Mouse (Mus musculus) MEL (cell line): ENCODE measurements around the gene Slco2a1. TPM values are rescaled to one million over a fixed set of nuclear protein-coding genes. Genes with fewer than 3 reads are reported as not detected.

Experiments
- DNase-seq: peaks from one replicate; pipeline ENCODE4 v3.0.0; 2011; ENCODE audit warnings: low read depth, low spot score
- H3K27ac ChIP-seq: 2 replicates; pipeline ENCODE4 v1.5.1; 2012; ENCODE audit warnings: low read depth, mild to moderate bottlenecking, control low read depth, low read length, moderate library complexity; ENCODE audit not compliant: control insufficient read depth
- H3K27me3 ChIP-seq, 2 experiments: fragments of 150-350 bp in 1 of 2; sonication (generic) in 1 of 2; 2 replicates each; pipeline ENCODE4 v1.6.1; 2012; ENCODE audit warnings: low read length in 2 of 2, mild to moderate bottlenecking in 2 of 2, improper control_type of control experiment in 1 of 2, moderate library complexity in 1 of 2; ENCODE audit not compliant: insufficient read depth in 2 of 2, control insufficient read depth in 1 of 2
- H3K36me3 ChIP-seq, 2 experiments: 2 replicates each; pipeline ENCODE4 v1.6.1; 2012 to 2014; ENCODE audit warnings: low read length in 2 of 2, improper control_type of control experiment in 1 of 2, inconsistent platforms in 1 of 2, mild to moderate bottlenecking in 1 of 2; ENCODE audit not compliant: insufficient read depth in 2 of 2, control insufficient read depth in 1 of 2
- H3K4me1 ChIP-seq, 2 experiments: fragments of 150-350 bp in 1 of 2; sonication (generic) in 1 of 2; 2 replicates each; pipeline ENCODE4 v1.6.1; 2012; ENCODE audit warnings: low read length in 2 of 2, improper control_type of control experiment in 1 of 2, mild to moderate bottlenecking in 1 of 2; ENCODE audit not compliant: insufficient read depth in 2 of 2, control insufficient read depth in 1 of 2
- H3K4me3 ChIP-seq, 2 experiments: fragments of 150-350 bp in 1 of 2; sonication (generic) in 1 of 2; 2 replicates each; pipeline ENCODE4 v1.5.1; 2012; ENCODE audit warnings: low read depth in 2 of 2, low read length in 2 of 2, mild to moderate bottlenecking in 2 of 2, moderate library complexity in 2 of 2, control low read depth in 1 of 2, improper control_type of control experiment in 1 of 2; ENCODE audit not compliant: control insufficient read depth in 1 of 2, insufficient read depth in 1 of 2
- H3K79me2 ChIP-seq: 2 replicates; pipeline ENCODE4 v1.6.1; 2012; ENCODE audit warnings: mild to moderate bottlenecking, low read length, moderate library complexity; ENCODE audit not compliant: control insufficient read depth, poor library complexity, insufficient read depth
- H3K9ac ChIP-seq: 2 replicates; pipeline ENCODE4 v1.6.1; 2012; ENCODE audit warnings: low read depth, mild to moderate bottlenecking, control low read depth, low read length, moderate library complexity; ENCODE audit not compliant: control insufficient read depth, poor library complexity, severe bottlenecking
- H3K9me3 ChIP-seq: fragments of 150-350 bp; sonication (generic); replicated peaks from 2 replicates; pipeline ENCODE4 v1.6.1; 2012; ENCODE audit warnings: mild to moderate bottlenecking, low read length, improper control_type of control experiment, moderate library complexity; ENCODE audit not compliant: insufficient read depth
- CHD1 ChIP-seq: IDR thresholded peaks from 2 replicates; pipeline ENCODE4 v1.6.1; 2012; ENCODE audit warnings: low read depth, mild to moderate bottlenecking, inconsistent platforms, low read length, improper control_type of control experiment
- CHD2 ChIP-seq: IDR thresholded peaks from 2 replicates; pipeline ENCODE4 v1.6.1; 2011; ENCODE audit warnings: low read length, improper control_type of control experiment
- E2F4 ChIP-seq: IDR thresholded peaks from 2 replicates; pipeline ENCODE4 v1.6.1; 2011; ENCODE audit warnings: low read depth, low read length, improper control_type of control experiment, borderline replicate concordance
- GATA1 ChIP-seq: IDR thresholded peaks from 2 replicates; pipeline ENCODE4 v1.6.1; 2011; ENCODE audit warnings: low read depth, low read length, improper control_type of control experiment
- MAX ChIP-seq: IDR thresholded peaks from 2 replicates; pipeline ENCODE4 v1.6.1; 2011; ENCODE audit warnings: low read length, improper control_type of control experiment
- MYC ChIP-seq: IDR thresholded peaks from 2 replicates; pipeline ENCODE4 v1.6.1; 2011; ENCODE audit warnings: low read depth, mild to moderate bottlenecking, low read length, improper control_type of control experiment, moderate library complexity
- NRF1 ChIP-seq: IDR thresholded peaks from 2 replicates; pipeline ENCODE4 v1.6.1; 2014; ENCODE audit warnings: low read depth, mild to moderate bottlenecking, inconsistent platforms, low read length, improper control_type of control experiment, moderate library complexity; ENCODE audit not compliant: poor library complexity, insufficient read depth, severe bottlenecking
- TCF12 ChIP-seq: IDR thresholded peaks from 2 replicates; pipeline ENCODE4 v1.6.1; 2014; ENCODE audit warnings: low read depth, mild to moderate bottlenecking, inconsistent platforms, low read length, improper control_type of control experiment, moderate library complexity
- ZKSCAN1 ChIP-seq: IDR thresholded peaks from 2 replicates; pipeline ENCODE4 v1.6.1; 2012; ENCODE audit warnings: low read depth, mild to moderate bottlenecking, inconsistent platforms, low read length, improper control_type of control experiment, moderate library complexity
- ZNF384 ChIP-seq: IDR thresholded peaks from 2 replicates; pipeline ENCODE4 v1.6.1; 2012; ENCODE audit warnings: low read depth, mild to moderate bottlenecking, inconsistent platforms, low read length, improper control_type of control experiment
- polyA plus RNA-seq, 2 experiments: library from polyadenylated mRNA; stranded (reverse) in 1 of 2; unstranded in 1 of 2; fragments of >175 nt in 1 of 2; fragments of >200 nt in 1 of 2; gene quantifications; 2 replicates each; pipeline versions ENCODE4 v1.2.1 to v1.2.4; 2012; ENCODE audit warnings: low replicate concordance in 2 of 2, low read depth in 1 of 2; ENCODE audit not compliant: insufficient read length in 2 of 2, insufficient read depth in 1 of 2, missing spikeins in 1 of 2
- total RNA-seq: library from RNA; depleted of rRNA; stranded (reverse); fragments of 300-350 nt; gene quantifications from 2 replicates; pipeline ENCODE4 v1.2.3, GENCODE M21; 2012

Slco2a1 gene
- total and polyA plus RNA-seq, 3 experiments: 0.01 TPM; not detected in 2

- H3K27ac ChIP-seq: no peak overlapping the region
- no peak overlapping the region for H3K9ac ChIP-seq
- no peaks in the 10 kb centered on the region for H3K36me3 ChIP-seq
- TF ChIP-seq E2F4 (no peak), CHD2 (no peak), CHD1 (no peak), NRF1 (no peak), ZKSCAN1 (no peak), MAX (no peak)
- H3K4me3 ChIP-seq: no peak overlapping the region
- no peak for DNase-seq
- H3K79me2 ChIP-seq: no peaks in the 10 kb centered on the region
- H3K27me3 ChIP-seq: no peaks in the 10 kb centered on the region
- H3K4me1 ChIP-seq: no peaks in the 10 kb centered on the region
- no peaks in the 10 kb centered on the region for H3K9me3 ChIP-seq
These were observed 12.6 kb upstream of the Slco2a1 start for GRCm38 (mm10) chr9:102975887-102976286.

GRCm38 (mm10) chr9:102977090-102977489 is 11.4 kb upstream of the Slco2a1 start:
- Histone ChIP-seq H3K79me2 (no peaks in the 10 kb centered on the region), H3K27me3 (no peaks in the 10 kb centered on the region), H3K36me3 (no peaks in the 10 kb centered on the region), H3K27ac (no peak overlapping the region), H3K9ac (no peak overlapping the region), H3K4me1 (no peaks in the 10 kb centered on the region), H3K4me3 (no peak overlapping the region)
- no peak for DNase-seq
- no peak for TF ChIP-seq GATA1
- TF ChIP-seq TCF12: no peak
- TF ChIP-seq, all 39 proteins: peak for 0
- no peaks in the 10 kb centered on the region for H3K9me3 ChIP-seq

GRCm38 (mm10) chr9:102977791-102978492 is 10.6 kb upstream of the Slco2a1 start:
- Histone ChIP-seq H3K36me3 (no peaks in the 10 kb centered on the region), H3K9ac (no peak overlapping the region), H3K27ac (no peak overlapping the region), H3K27me3 (no peaks in the 10 kb centered on the region), H3K4me3 (no peak overlapping the region), H3K4me1 (no peaks in the 10 kb centered on the region), H3K79me2 (no peaks in the 10 kb centered on the region), H3K9me3 (no peaks in the 10 kb centered on the region)
- no peak for TF ChIP-seq ZNF384
- TF ChIP-seq GATA1: no peak
- no peak for TF ChIP-seq MYC
- no peak for DNase-seq
